Mouse (Mus musculus) ES-CJ7 (cell line): Measurements from ENCODE around the gene Olfr1037.
"Not testable (repeated sequence)": the region's sequence is repeated elsewhere in the genome, so short reads cannot be mapped to it uniquely, and the experiment has no call there.

Experiments used
- DNase-seq: peaks from one replicate; pipeline ENCODE4 v3.0.0; 2011; ENCODE audit warnings: low read depth, low spot score

Olfr1037 gene

DNA sequence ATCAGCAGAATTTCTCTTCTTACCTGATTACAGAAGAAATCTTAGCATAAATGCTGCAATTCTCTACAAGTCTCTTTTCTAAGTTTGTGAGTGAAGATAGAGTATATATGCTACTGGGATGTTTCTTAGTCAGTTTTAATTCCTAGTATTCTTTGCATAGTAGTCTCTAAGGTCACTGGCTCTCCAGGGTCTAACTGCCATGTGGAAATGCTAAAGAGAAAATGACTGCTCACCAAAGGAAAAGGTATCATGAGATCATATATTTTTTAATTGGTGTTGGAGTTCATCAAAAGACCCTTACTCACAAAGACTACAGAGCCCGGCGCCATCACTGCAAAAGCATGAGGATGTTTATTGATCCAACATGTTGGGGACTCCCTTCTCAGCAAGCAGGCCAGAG lies at the start of gene Olfr1037:
TSS of gene Olfr1037 (minus strand) at position 101 of the 400 bp plus-strand sequence.
- no peak for DNase-seq

- no peak for DNase-seq
Observed at GRCm38 (mm10) chr2:86135828-86136227, 48.6 kb upstream of the Olfr1037 start, which contains the start of gene Olfr1039. TSS of gene Olfr1039 (minus strand) at chr2:86135928.

GRCm38 (mm10) chr2:86080478-86080877 lies 6.7 kb downstream of the Olfr1037 start:
- not testable (repeated sequence) for DNase-seq

DNA sequence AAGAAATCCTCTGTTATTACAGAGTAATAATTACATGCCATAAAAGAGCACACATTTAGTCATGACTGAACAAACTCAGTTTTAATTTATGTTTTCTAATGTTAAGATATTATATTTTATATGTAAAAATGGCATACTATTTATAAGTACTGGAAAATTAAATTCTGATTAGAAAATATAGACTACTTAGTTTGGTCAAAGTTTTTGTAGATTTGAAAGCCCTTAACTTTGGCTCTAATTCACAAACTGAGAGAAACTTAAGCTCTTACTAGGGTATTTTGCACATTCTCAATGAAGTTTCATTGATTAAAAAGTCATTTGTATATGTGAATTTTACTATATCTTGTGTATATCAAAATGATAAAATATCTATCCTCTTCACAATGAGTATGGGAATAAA lies 13.5 kb downstream of the Olfr1037 start, which contains the start of gene Olfr1036:
TSS of gene Olfr1036 (plus strand) at position 301 of the 400 bp plus-strand sequence.
- DNase-seq, result not testable (repeated sequence)

DNA sequence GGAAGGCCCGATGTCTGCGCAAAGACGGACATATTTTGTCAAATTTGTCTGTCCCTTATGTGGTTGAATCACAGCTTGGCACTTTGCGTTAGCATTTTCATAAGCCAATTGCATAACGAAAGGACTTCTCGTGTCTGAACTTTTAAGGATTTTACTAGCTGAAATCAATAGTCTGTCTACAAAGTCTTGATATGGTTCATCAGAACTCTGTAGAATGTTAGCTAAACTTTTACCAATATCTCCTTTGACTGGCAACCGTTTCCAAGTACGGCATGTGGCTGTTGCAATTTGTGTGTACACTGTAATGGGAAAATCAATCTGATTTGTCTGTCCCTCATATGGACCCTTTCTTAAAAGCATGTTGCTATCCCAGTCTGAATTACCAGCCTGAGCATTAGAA lies 17.0 kb downstream of the Olfr1037 start:
- no peak for DNase-seq

DNA sequence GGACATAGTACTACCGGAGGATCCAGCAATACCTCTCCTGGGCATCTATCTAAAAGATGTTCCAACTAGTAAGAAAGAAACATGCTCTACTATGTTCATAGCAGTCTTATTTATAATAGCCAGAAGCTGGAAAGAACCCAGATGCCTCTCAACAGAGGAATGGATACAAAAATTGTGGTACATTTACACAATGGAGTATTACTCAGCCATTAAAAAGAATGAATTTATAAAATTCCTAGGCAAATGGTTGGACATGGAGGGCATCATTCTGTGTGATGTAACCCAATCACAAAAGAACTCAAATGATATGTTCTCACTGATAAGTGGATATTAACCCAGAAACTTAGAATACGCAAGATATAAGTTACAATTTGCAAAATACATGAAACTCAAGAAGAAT lies 23.4 kb downstream of the Olfr1037 start:
- DNase-seq, result not testable (repeated sequence)

DNA sequence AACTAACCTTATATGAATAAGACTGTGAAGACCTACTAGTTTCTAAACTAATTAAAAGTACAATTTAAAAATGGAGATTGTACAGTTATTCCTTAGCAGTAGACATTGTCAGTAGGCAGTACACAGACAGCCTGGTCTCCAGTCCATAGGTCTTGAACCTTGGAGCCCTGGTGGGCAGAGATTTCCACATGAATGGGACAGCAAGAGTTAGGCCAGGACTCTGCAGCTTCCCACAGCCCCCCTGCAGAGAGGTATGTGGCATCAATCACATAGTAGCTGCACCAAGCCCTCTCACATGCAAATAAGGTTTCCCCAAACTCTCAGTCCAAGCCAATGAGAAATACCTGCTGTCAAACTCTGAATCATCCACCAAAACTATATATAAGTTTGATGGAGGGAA lies 36.4 kb downstream of the Olfr1037 start:
- DNase-seq, result peak; percentile 93

DNA sequence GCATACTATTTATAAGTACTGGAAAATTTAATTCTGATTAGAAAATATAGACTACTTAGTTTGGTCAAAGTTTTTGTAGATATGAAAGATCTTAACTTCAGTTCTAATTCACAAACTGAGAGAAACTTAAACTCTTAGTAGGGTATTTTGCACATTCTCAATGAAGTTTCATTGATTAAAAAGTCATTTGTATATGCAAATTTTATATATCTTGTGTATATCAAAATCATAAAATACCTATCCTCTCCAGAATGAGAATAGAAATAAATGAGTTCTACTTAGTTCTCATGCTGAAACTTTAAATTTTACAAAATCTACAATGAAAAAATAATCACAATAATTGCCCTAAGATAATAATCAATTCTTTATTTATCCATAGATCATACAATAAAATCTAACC lies 41.6 kb downstream of the Olfr1037 start, which contains the start of gene Olfr1034:
TSS of gene Olfr1034 (plus strand) at position 301 of the 400 bp plus-strand sequence.
- DNase-seq, result no peak
